Comparison of ENCODE assay signal across 19 mouse cellular contexts in the genomic region with DNA sequence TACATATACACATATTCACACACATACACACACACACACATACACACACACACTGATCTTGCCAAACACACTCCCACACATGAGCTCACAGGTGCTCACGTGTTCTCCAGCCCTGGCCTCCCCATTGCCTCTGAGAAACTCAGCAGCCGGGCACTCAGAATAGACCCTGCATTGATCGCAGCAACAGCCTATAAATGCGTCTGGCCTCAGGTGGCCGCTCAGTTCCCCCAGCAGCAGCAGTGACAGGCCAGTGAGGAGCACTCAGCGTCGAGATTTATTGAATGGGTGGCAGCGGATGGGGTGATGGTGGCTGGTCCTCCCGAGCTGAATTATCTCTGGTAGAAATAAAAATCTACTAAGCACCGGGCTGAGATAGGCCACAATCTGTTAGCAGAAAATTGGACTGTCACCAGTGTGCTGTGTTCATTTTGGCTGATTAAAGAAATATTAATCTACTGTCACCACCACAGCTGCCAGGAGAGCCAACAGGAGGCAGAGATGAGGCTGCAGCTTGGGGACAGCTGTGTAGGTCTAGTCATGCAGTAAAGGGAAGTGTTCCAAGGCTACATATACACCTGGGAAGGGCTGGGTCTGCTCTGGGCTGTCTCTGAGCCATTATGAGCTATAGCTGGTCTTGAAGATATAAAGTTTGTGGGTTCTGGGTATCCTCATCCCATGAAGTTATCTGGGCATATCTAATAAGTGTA.
DNase-seq lines count a peak whose midpoint lies in the region; ATAC-seq and TF ChIP-seq lines count a peak whose summit lies in the region.
"Had no signal": no experiment of that assay in that cellular context is flagged by ENCODE, and none has a peak within 500 bp of the region (broad histone marks: within the 10 kb centered on the region; RNA-seq: fewer than 3 reads in every experiment).

No protein-coding gene starts in this region.

- no peaks in the 10 kb centered on the region for H3K36me3 ChIP-seq in hindbrain, embryonic 13.5 days
- H3K36me3 ChIP-seq in hindbrain, embryonic 10.5 days, result no peaks in the 10 kb centered on the region
- H3K36me3 ChIP-seq in midbrain, postnatal 0 days (ENCODE audit: insufficient read depth, low read length), result no peaks in the 10 kb centered on the region
- H3K36me3 ChIP-seq in midbrain, embryonic 11.5 days (ENCODE audit: control insufficient read depth, insufficient read depth, low read length), result no peaks in the 10 kb centered on the region
- H3K36me3 ChIP-seq in hindbrain, embryonic 16.5 days (ENCODE audit: control insufficient read depth, insufficient read depth, low read length), result no peaks in the 10 kb centered on the region
- H3K36me3 ChIP-seq in neural tube, embryonic 14.5 days (ENCODE audit: control insufficient read depth, insufficient read depth, low read length), result no peaks in the 10 kb centered on the region
- H3K36me3 ChIP-seq: embryonic facial prominence, embryonic 10.5 days; forebrain, embryonic 15.5 days; heart, embryonic 10.5 days had no signal

- 55% methylated on average over 10 of the region's 10 CpGs for WGBS in hindbrain, embryonic 13.5 days
- WGBS in hindbrain, embryonic 10.5 days, result 79% methylated on average over 10 of the region's 10 CpGs
- 73% methylated on average over 10 of the region's 10 CpGs for WGBS in midbrain, postnatal 0 days
- 79% methylated on average over 10 of the region's 10 CpGs for WGBS in midbrain, embryonic 11.5 days
- whole genome bisulfite sequencing in hindbrain, embryonic 16.5 days, result 48% methylated on average over 10 of the region's 10 CpGs
- 23% methylated on average over 10 of the region's 10 CpGs for WGBS in neural tube, embryonic 14.5 days

- no peak overlapping the region for H3K4me3 ChIP-seq in hindbrain, embryonic 13.5 days
- H3K4me3 ChIP-seq in hindbrain, embryonic 10.5 days, result no peak overlapping the region
- H3K4me3 ChIP-seq in midbrain, postnatal 0 days (ENCODE audit: low read depth, low read length), result no peak overlapping the region
- H3K4me3 ChIP-seq in midbrain, embryonic 11.5 days (ENCODE audit: low read depth, low read length), result no peak overlapping the region
- no peak overlapping the region for H3K4me3 ChIP-seq in hindbrain, embryonic 16.5 days (ENCODE audit: low read length)
- no peak overlapping the region for H3K4me3 ChIP-seq in neural tube, embryonic 14.5 days (ENCODE audit: low read depth, low read length)
- H3K4me3 ChIP-seq: embryonic facial prominence, embryonic 10.5 days; forebrain, embryonic 15.5 days; heart, embryonic 10.5 days had no signal

- peak overlapping the region; percentile 36; the same call in 1 of the 2 replicates for H3K27ac ChIP-seq in hindbrain, embryonic 13.5 days
- H3K27ac ChIP-seq in hindbrain, embryonic 10.5 days, result no peak overlapping the region
- H3K27ac ChIP-seq in midbrain, postnatal 0 days (ENCODE audit: low read depth, low read length), result no peak overlapping the region
- no peak overlapping the region for H3K27ac ChIP-seq in midbrain, embryonic 11.5 days (ENCODE audit: low read depth, low read length)
- H3K27ac ChIP-seq in hindbrain, embryonic 16.5 days (ENCODE audit: low read depth, low read length), result no peak overlapping the region
- H3K27ac ChIP-seq in neural tube, embryonic 14.5 days (ENCODE audit: low read depth, low read length), result no peak overlapping the region
- H3K27ac ChIP-seq: embryonic facial prominence, embryonic 10.5 days; forebrain, embryonic 15.5 days; heart, embryonic 10.5 days had no signal

- ATAC-seq in hindbrain, embryonic 13.5 days (ENCODE audit: low FRiP score), result peak; percentile 57; the same call in 1 of the 2 replicates
- ATAC-seq in midbrain, postnatal 0 days (ENCODE audit: low FRiP score), result no peak
- no peak for ATAC-seq in midbrain, embryonic 11.5 days (ENCODE audit: low FRiP score)
- peak; percentile 60 for ATAC-seq in hindbrain, embryonic 16.5 days
- peak; percentile 70; the same call in 1 of the 2 replicates for ATAC-seq in neural tube, embryonic 14.5 days (ENCODE audit: low read depth)
- ATAC-seq: activated CD4-positive, CD25-positive, alpha-beta regulatory T cell, adult 4 months; forebrain, embryonic 15.5 days; Patski had no signal

- H3K4me1 ChIP-seq in hindbrain, embryonic 13.5 days (replicated peaks), result peaks cover 13% of the 10 kb centered on the region
- H3K4me1 ChIP-seq in hindbrain, embryonic 10.5 days (replicated peaks), result peaks cover 5% of the 10 kb centered on the region
- no peaks in the 10 kb centered on the region for H3K4me1 ChIP-seq in midbrain, postnatal 0 days (ENCODE audit: insufficient read depth, low read length)
- no peaks in the 10 kb centered on the region for H3K4me1 ChIP-seq in midbrain, embryonic 11.5 days (ENCODE audit: control insufficient read depth, insufficient read depth, low read length)
- H3K4me1 ChIP-seq in hindbrain, embryonic 16.5 days (ENCODE audit: control insufficient read depth, insufficient read depth, low read depth, low read length), result 0 out of 2 replicates have a peak, but pooled peaks cover 3% of the 10 kb centered on the region
- H3K4me1 ChIP-seq in neural tube, embryonic 14.5 days (ENCODE audit: control insufficient read depth, insufficient read depth, low read length), result no peaks in the 10 kb centered on the region
- H3K4me1 ChIP-seq: forebrain, embryonic 15.5 days had no signal

- H3K27me3 ChIP-seq in hindbrain, embryonic 13.5 days, result peaks cover 23% of the 10 kb centered on the region; the same call in 1 of the 2 replicates
- H3K27me3 ChIP-seq in hindbrain, embryonic 10.5 days (ENCODE audit: insufficient read depth, poor library complexity, severe bottlenecking), result peaks cover 3% of the 10 kb centered on the region
- H3K27me3 ChIP-seq in midbrain, postnatal 0 days (ENCODE audit: insufficient read depth, low read length), result no peaks in the 10 kb centered on the region
- H3K27me3 ChIP-seq in midbrain, embryonic 11.5 days (ENCODE audit: control insufficient read depth, insufficient read depth, low read length), result no peaks in the 10 kb centered on the region
- H3K27me3 ChIP-seq in hindbrain, embryonic 16.5 days (replicated peaks; ENCODE audit: control insufficient read depth, insufficient read depth, low read length), result peaks cover 2% of the 10 kb centered on the region; the same call in 1 of the 2 replicates
- no peaks in the 10 kb centered on the region for H3K27me3 ChIP-seq in neural tube, embryonic 14.5 days (ENCODE audit: control insufficient read depth, insufficient read depth, low read length)
- H3K27me3 ChIP-seq: forebrain, embryonic 15.5 days had no signal

- DNase-seq in hindbrain, embryonic 10.5 days (ENCODE audit: low spot score), result no peak
- DNase-seq in midbrain, postnatal 0 days (ENCODE audit: low spot score), result peak; percentile 23
- DNase-seq in midbrain, embryonic 11.5 days (ENCODE audit: low spot score, missing footprints), result no peak
- no peak for DNase-seq in gastrocnemius, postnatal 25 days
- no peak for DNase-seq in urinary bladder, postnatal 36 days (ENCODE audit: low spot score in 2 of 2)
- DNase-seq: adrenal gland, postnatal 14 days; cerebellum, adult 11-12 months; cerebellum, adult 9-10 months; cerebellum, postnatal 25 days; heart, adult 18-20 months; heart, postnatal 10 days had no signal

- no peak overlapping the region for H3K9ac ChIP-seq in hindbrain, embryonic 13.5 days
- H3K9ac ChIP-seq in midbrain, postnatal 0 days (replicated peaks; ENCODE audit: low read length, poor library complexity, severe bottlenecking), result no peak overlapping the region
- H3K9ac ChIP-seq in midbrain, embryonic 11.5 days (ENCODE audit: low read length), result no peak overlapping the region
- H3K9ac ChIP-seq in hindbrain, embryonic 16.5 days (ENCODE audit: low read depth, low read length), result no peak overlapping the region
- H3K9ac ChIP-seq in neural tube, embryonic 14.5 days (replicated peaks; ENCODE audit: low read depth, low read length), result no peak overlapping the region
- H3K9ac ChIP-seq: forebrain, embryonic 15.5 days had no signal

- no peak overlapping the region for H3K4me2 ChIP-seq in hindbrain, embryonic 13.5 days
- no peak overlapping the region for H3K4me2 ChIP-seq in midbrain, postnatal 0 days (ENCODE audit: low read depth, low read length, poor library complexity, severe bottlenecking)
- H3K4me2 ChIP-seq in midbrain, embryonic 11.5 days, result no peak overlapping the region
- H3K4me2 ChIP-seq in hindbrain, embryonic 16.5 days (ENCODE audit: low read length), result no peak overlapping the region
- no peak overlapping the region for H3K4me2 ChIP-seq in neural tube, embryonic 14.5 days (ENCODE audit: low read depth, low read length)
- H3K4me2 ChIP-seq: forebrain, embryonic 15.5 days had no signal

- TF ChIP-seq CTCF in midbrain, postnatal 0 days (IDR thresholded peaks at IDR 0.05), result no peak

- H3K9me3 ChIP-seq in hindbrain, embryonic 13.5 days, result no peaks in the 10 kb centered on the region
- H3K9me3 ChIP-seq in hindbrain, embryonic 10.5 days, result no peaks in the 10 kb centered on the region
- no peaks in the 10 kb centered on the region for H3K9me3 ChIP-seq in midbrain, postnatal 0 days (ENCODE audit: low read length)
- no peaks in the 10 kb centered on the region for H3K9me3 ChIP-seq in midbrain, embryonic 11.5 days (ENCODE audit: control insufficient read depth, low read length)
- H3K9me3 ChIP-seq in hindbrain, embryonic 16.5 days (ENCODE audit: control insufficient read depth, low read length), result no peaks in the 10 kb centered on the region
- no peaks in the 10 kb centered on the region for H3K9me3 ChIP-seq in neural tube, embryonic 14.5 days (ENCODE audit: control insufficient read depth, low read length)
- H3K9me3 ChIP-seq: embryonic facial prominence, embryonic 10.5 days; forebrain, embryonic 15.5 days; heart, embryonic 10.5 days had no signal

Comparison
In these comparisons a context has a peak if more than half of its experiments do, and no peak if none do; other contexts are left out.
1. ATAC-seq: peak in hindbrain, embryonic 13.5 days (single experiment), hindbrain, embryonic 16.5 days (single experiment) and neural tube, embryonic 14.5 days (single experiment); none in midbrain, postnatal 0 days (single experiment) and midbrain, embryonic 11.5 days (single experiment).